Mouse (Mus musculus): Measurements from ENCODE around the gene Sucnr1. TPM values are rescaled to one million over a fixed set of nuclear protein-coding genes. Genes with fewer than 3 reads are reported as not detected.

The Sucnr1 gene
- total RNA-seq, 2 experiments from 2014 or later = 0.79 TPM; not detected in 1

DNA sequence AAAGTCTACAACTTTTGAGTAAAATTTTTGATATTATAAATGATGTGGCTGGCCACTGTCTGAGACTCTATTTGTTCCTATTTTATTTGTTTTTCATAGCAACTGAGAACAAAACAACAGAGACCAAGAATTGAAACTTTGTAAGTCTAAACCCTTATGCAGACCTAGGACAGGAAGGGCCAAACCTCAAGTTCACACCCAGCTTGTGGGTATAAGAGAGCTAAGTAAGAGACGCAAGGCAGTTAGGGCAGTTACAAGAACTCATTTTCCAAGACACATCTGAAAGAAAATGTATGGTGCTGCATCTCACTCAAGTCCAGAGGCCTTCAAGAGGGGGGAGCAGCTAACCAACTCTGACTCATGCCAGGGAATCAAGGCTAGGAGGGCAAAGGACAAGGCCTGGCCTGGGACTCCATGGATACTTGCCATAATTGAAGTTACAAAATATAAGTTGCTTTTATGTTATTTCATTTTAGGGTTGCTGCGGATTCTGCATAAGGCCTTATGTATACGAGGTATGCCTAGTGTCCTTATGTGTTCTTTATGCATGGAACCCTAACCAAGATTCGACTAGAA is 29.6 kb downstream of the Sucnr1 start:
- no peak for ATAC-seq (replicated peaks; ENCODE audit: poor library complexity)

DNA sequence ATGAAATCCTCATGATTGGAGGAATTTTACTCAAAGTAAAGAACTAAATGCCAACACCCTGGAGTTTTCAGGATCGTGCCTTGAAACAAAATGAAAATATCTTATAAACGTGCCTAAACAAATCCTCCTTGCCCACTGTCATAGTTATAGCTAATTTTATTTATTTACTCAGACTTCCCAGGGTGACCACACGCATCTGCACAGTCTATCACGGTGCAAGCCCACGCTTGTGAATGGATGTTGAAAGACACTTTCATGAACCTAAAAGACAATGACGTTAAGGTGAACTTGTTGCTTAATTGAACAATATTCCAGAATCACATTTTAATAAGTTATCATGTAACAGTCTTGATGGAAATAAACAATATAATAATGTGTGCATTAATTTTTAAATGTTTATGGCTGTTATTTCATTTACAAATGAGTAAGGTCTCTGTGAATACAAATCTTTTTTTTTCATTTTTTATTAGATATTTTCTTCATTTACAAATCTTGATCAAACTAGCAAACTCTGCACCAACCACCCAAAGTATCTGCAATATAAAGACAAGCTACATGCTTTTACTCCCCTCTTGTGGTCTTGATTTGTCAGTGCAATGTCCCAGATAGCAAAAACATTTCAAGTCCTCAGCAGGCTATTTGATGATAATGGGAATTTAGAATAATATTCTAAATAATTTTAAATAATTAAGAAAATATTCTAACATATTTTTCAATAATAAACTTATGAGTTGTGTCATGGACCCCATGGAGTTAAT is 30.4 kb downstream of the Sucnr1 start:
- peak; percentile 84 for ATAC-seq (replicated peaks; ENCODE audit: poor library complexity)

DNA sequence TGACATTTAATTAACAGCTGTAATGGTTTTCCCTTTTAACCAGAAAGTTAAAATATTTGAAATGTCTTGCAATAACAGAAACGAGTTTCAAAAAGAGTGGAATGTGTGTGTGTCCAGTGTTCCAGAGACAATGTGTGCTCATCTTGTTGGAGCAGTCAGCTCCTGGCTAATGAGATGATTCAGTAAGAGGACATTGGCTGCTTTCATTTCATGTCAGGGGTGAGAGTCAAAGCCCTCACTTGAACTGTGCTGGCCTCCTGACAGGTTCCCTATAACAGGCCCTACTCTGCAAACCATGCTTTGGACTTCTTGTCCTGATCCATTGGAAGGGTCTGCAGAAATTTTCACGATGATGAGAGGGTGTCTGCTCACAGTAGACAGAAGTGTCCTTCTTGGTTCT is 32.9 kb downstream of the Sucnr1 start:
- no peak for ATAC-seq (replicated peaks; ENCODE audit: poor library complexity)

- no peak for ATAC-seq (replicated peaks; ENCODE audit: poor library complexity)
These were observed 39.8 kb downstream of the Sucnr1 start for GRCm38 (mm10) chr3:60121449-60121848.

- ATAC-seq (replicated peaks; ENCODE audit: poor library complexity) = no peak
These were observed 42.5 kb downstream of the Sucnr1 start for GRCm38 (mm10) chr3:60123859-60124794.

GRCm38 (mm10) chr3:60126564-60126963 is 44.9 kb downstream of the Sucnr1 start:
- ATAC-seq (replicated peaks; ENCODE audit: poor library complexity) = no peak

- no peak for ATAC-seq (replicated peaks; ENCODE audit: poor library complexity)
These were observed 46.6 kb downstream of the Sucnr1 start for GRCm38 (mm10) chr3:60128282-60128681.

GRCm38 (mm10) chr3:60135801-60136200 is 54.1 kb downstream of the Sucnr1 start:
- ATAC-seq (replicated peaks; ENCODE audit: poor library complexity) = no peak

Other genes with a start within 250 kb of the Sucnr1 start
- not detected in 2 replicates for gene Gm8298, start 220.8 kb upstream of the Sucnr1 start, total RNA-seq (2015)
- gene Gm8298, start 220.8 kb upstream of the Sucnr1 start, total RNA-seq (2017) = not detected in 2 replicates
- gene C130079G13Rik, start 156.7 kb upstream of the Sucnr1 start, total RNA-seq (2015) = not detected in 2 replicates
- gene C130079G13Rik, start 156.7 kb upstream of the Sucnr1 start, total RNA-seq (2017) = not detected in 2 replicates
- not detected in 2 replicates for gene Aadacl2, start 75.1 kb upstream of the Sucnr1 start, total RNA-seq (2015)
- not detected in 2 replicates for gene Aadacl2, start 75.1 kb upstream of the Sucnr1 start, total RNA-seq (2017)
- gene Aadac, start 56.2 kb upstream of the Sucnr1 start, total RNA-seq (2015) = not detected in 2 replicates
- gene Aadac, start 56.2 kb upstream of the Sucnr1 start, total RNA-seq (2017) = not detected in 2 replicates